Mouse (Mus musculus) heart, postnatal 0 days (tissue): ENCODE measurements at regions not wholly inside any gene's neighbourhood (a gene's known extent, or its start where the extent isn't known, plus 50 kb on each side); places are given as distances from the start of the nearest gene placed in this dataset.

Source experiments
- ATAC-seq: fragments of 200-750 bp; cut with Nextera tagmentation; 2 replicates; pipeline ENCODE4 v1.8.0; 2017; ENCODE audit warnings: low read depth, moderate number of reproducible peaks, moderate library complexity; ENCODE audit not compliant: insufficient read depth
- DNase-seq: peaks from one replicate; pipeline ENCODE4 v3.0.0-alpha.2; 2016; ENCODE audit warnings: low spot score
- H3K27ac ChIP-seq: fragments of 300-500 bp; sonication (generic); 2 replicates; pipeline ENCODE4 v1.5.1; 2014; ENCODE audit warnings: low read depth, mild to moderate bottlenecking
- H3K27me3 ChIP-seq: fragments of 300-500 bp; sonication (generic); 2 replicates; pipeline ENCODE4 v1.6.1; 2014; ENCODE audit warnings: low read length, mixed read lengths; ENCODE audit not compliant: control insufficient read depth, insufficient read depth
- H3K36me3 ChIP-seq: fragments of 300-500 bp; sonication (generic); replicated peaks from 2 replicates; pipeline ENCODE4 v1.6.1; 2014; ENCODE audit warnings: low read length, mixed read lengths; ENCODE audit not compliant: control insufficient read depth, insufficient read depth
- H3K4me1 ChIP-seq: fragments of 300-500 bp; sonication (generic); 2 replicates; pipeline ENCODE4 v1.6.1; 2014; ENCODE audit warnings: antibody characterized with exemption; ENCODE audit not compliant: control insufficient read depth, insufficient read depth
- H3K4me2 ChIP-seq: fragments of 300-500 bp; sonication (generic); 2 replicates; pipeline ENCODE4 v1.6.1; 2014; ENCODE audit warnings: low read depth, mild to moderate bottlenecking, low read length, moderate library complexity
- H3K4me3 ChIP-seq: fragments of 300-500 bp; sonication (generic); 2 replicates; pipeline ENCODE4 v1.5.1; 2014; ENCODE audit warnings: low read depth, low read length
- H3K9ac ChIP-seq: fragments of 300-500 bp; sonication (generic); replicated peaks from 2 replicates; pipeline ENCODE4 v1.6.1; 2014; ENCODE audit warnings: low read depth, low read length, mixed read lengths
- H3K9me3 ChIP-seq: fragments of 300-500 bp; sonication (generic); replicated peaks from 2 replicates; pipeline ENCODE4 v1.6.1; 2016; ENCODE audit warnings: low read length; ENCODE audit not compliant: control insufficient read depth
- CTCF ChIP-seq: IDR thresholded peaks from 2 replicates; pipeline ENCODE4 v1.5.1; 2016; ENCODE audit warnings: antibody characterized with exemption, control low read depth, low read depth
- EP300 ChIP-seq: IDR thresholded peaks from 2 replicates; pipeline ENCODE4 v1.6.1; 2016; ENCODE audit warnings: antibody characterized with exemption, low read depth
- WGBS: fragments of 180-500 bp; shearing (Covaris S2); extraction: QIAGEN DNeasy Blood & Tissue Kit; methylation state at CpG from one replicate; pipeline ENCODE4 v1.1.7; 2014; 5-methylcytosine and 5-hydroxymethylcytosine counted together

DNA sequence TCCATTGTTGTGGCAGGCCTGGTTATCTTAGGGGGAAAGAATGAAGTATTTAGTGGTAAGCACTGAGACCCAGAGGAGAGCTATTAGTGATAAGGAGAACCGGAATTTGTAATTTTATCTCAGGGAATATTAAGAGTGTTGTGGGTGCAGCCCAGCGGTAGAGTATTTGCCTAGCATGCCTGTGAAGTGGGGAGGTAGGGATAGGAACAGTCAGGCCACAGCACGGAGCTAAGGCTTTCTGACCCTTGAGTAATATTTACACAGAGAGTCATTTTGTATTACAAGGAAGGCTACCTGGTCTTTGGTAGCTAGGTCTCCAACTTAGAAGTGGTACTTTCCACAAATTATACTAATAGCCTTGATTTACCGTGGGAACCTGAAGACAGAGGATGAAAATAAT, 49.8 kb upstream of the Lrig2 start:
- Histone ChIP-seq H3K27me3 (no peaks in the 10 kb centered on the region), H3K9me3 (no peaks in the 10 kb centered on the region), H3K36me3 (no peaks in the 10 kb centered on the region), H3K4me1 (peaks cover 3% of the 10 kb centered on the region), H3K9ac (no peak overlapping the region), H3K4me2 (no peak overlapping the region), H3K4me3 (no peak overlapping the region), H3K27ac (no peak overlapping the region)
- no peak for TF ChIP-seq EP300
- TF ChIP-seq CTCF: no peak
- ATAC-seq (no peak), DNase-seq (no peak)
- WGBS: 32% methylated on average over 4 of the region's 4 CpGs
